Mouse (Mus musculus): ENCODE data around the gene Fmo6.
A peak's percentile ranks its signal among the peaks of the same experiment; 100 is the strongest.

Fmo6 gene

GRCm38 (mm10) chr1:162931880-162932279, 5.4 kb downstream of the Fmo6 start:
- TF ChIP-seq GATA4 (IDR thresholded peaks at IDR 0.05; ENCODE audit: insufficient replicate concordance, low read length) = no peak

- TF ChIP-seq GATA4 (IDR thresholded peaks at IDR 0.05; ENCODE audit: insufficient replicate concordance, low read length) = peak; percentile 12; the same call in 1 of the 2 replicates
These were observed 5.9 kb downstream of the Fmo6 start for GRCm38 (mm10) chr1:162931310-162931875.

- TF ChIP-seq GATA4 (IDR thresholded peaks at IDR 0.05; ENCODE audit: insufficient replicate concordance, low read length) = no peak
These were observed 6.7 kb downstream of the Fmo6 start for GRCm38 (mm10) chr1:162930631-162931030.

- TF ChIP-seq GATA4 (IDR thresholded peaks at IDR 0.05; ENCODE audit: insufficient replicate concordance, low read length) = no peak
These were observed 8.2 kb downstream of the Fmo6 start for GRCm38 (mm10) chr1:162929146-162929545.

- TF ChIP-seq GATA4 (IDR thresholded peaks at IDR 0.05; ENCODE audit: insufficient replicate concordance, low read length) = no peak
These were observed 12.2 kb downstream of the Fmo6 start for GRCm38 (mm10) chr1:162925121-162925520.

- TF ChIP-seq GATA4 (IDR thresholded peaks at IDR 0.05; ENCODE audit: insufficient replicate concordance, low read length) = no peak
These were observed 20.7 kb downstream of the Fmo6 start for GRCm38 (mm10) chr1:162916661-162917060.

GRCm38 (mm10) chr1:162914932-162915556, 22.3 kb downstream of the Fmo6 start:
- TF ChIP-seq GATA4 (IDR thresholded peaks at IDR 0.05; ENCODE audit: insufficient replicate concordance, low read length) = no peak

GRCm38 (mm10) chr1:162912085-162912484, 25.2 kb downstream of the Fmo6 start:
- TF ChIP-seq GATA4 (IDR thresholded peaks at IDR 0.05; ENCODE audit: insufficient replicate concordance, low read length) = no peak

- no peak for TF ChIP-seq GATA4 (IDR thresholded peaks at IDR 0.05; ENCODE audit: insufficient replicate concordance, low read length)
These were observed 35.4 kb downstream of the Fmo6 start for GRCm38 (mm10) chr1:162901879-162902278.

- TF ChIP-seq GATA4 (IDR thresholded peaks at IDR 0.05; ENCODE audit: insufficient replicate concordance, low read length) = no peak
These were observed 39.2 kb downstream of the Fmo6 start, which contains the start of gene Fmo2 for GRCm38 (mm10) chr1:162897838-162898811. Fmo2 (minus strand) TSS chr1:162898726.

GRCm38 (mm10) chr1:162895900-162896299, 41.4 kb downstream of the Fmo6 start:
- no peak for TF ChIP-seq GATA4 (IDR thresholded peaks at IDR 0.05; ENCODE audit: insufficient replicate concordance, low read length)

- no peak for TF ChIP-seq GATA4 (IDR thresholded peaks at IDR 0.05; ENCODE audit: insufficient replicate concordance, low read length)
These were observed 44.3 kb downstream of the Fmo6 start for GRCm38 (mm10) chr1:162893014-162893413.

GRCm38 (mm10) chr1:162891980-162892451, 45.3 kb downstream of the Fmo6 start:
- TF ChIP-seq GATA4 (IDR thresholded peaks at IDR 0.05; ENCODE audit: insufficient replicate concordance, low read length) = peak; percentile 65; the same call in 1 of the 2 replicates

- TF ChIP-seq GATA4 (IDR thresholded peaks at IDR 0.05; ENCODE audit: insufficient replicate concordance, low read length) = no peak
These were observed 48.7 kb downstream of the Fmo6 start for GRCm38 (mm10) chr1:162888646-162889045.

- TF ChIP-seq GATA4 (IDR thresholded peaks at IDR 0.05; ENCODE audit: insufficient replicate concordance, low read length) = no peak
These were observed 49.7 kb downstream of the Fmo6 start for GRCm38 (mm10) chr1:162887644-162888043.

Measured in liver, adult (tissue).